Mouse (Mus musculus): ENCODE results near the gene Arhgef7. TPM values are rescaled to one million over a fixed set of nuclear protein-coding genes. Genes with fewer than 3 reads are reported as not detected.

The Arhgef7 gene
- polyA plus RNA-seq, 1 experiment from 2014 or later, result 67.5 TPM

DNA sequence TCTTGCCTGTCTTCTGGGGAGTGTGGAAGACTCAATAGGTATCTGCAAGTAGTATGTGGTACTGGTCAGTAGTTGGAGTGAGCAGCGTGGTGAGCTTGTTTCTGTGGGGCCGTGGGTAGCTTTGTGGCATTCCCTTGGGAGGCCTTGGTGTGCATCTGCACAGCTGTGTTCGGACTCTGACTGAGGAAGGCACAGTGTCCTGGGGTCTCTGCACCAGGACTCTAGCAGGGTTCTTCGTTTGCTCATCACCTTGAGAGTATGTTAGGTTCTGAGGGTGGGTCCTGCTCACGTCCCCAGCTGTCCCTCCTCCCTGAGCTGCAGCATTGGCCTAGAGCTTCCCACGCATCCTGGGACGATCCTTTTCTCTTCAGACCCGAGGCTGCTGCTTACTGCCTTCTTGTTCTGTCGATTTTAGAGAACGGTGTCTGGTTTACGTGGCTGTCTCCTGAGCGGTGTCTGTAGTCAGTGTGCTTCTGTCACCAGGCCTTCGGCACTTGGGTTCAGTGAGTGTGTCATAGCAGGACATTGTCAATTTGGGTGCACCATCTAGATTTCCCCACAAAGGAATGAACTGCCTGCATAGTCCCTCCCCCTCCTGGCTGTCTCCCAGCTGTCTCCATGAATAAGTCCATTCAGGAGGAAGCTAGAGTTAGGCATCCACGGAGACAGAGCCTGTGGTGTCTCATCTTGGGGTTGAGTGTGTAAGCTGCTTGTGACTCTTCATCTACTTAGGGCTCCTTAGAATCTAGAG, 70.4 kb downstream of the Arhgef7 start:
- Histone ChIP-seq H3K4me1 (ENCODE audit: control insufficient read depth in 2 of 2, insufficient read depth in 2 of 2, low read length in 2 of 2) (peaks cover 15 to 33% of the 10 kb centered on the region in 2 experiments), H3K4me3 (ENCODE audit: control insufficient read depth in 1 of 2, insufficient read depth in 1 of 2, low read depth in 1 of 2, low read length in 2 of 2) (no peak overlapping the region), H3K27me3 (ENCODE audit: control insufficient read depth, insufficient read depth, low read length) (no peaks in the 10 kb centered on the region), H3K36me3 (ENCODE audit: control insufficient read depth, insufficient read depth, low read length) (peaks cover 73% of the 10 kb centered on the region), H3K9ac (ENCODE audit: low read length) (no peak overlapping the region), H3K27ac (replicated peaks in 1 of 2; ENCODE audit: control insufficient read depth in 1 of 2, insufficient read depth in 1 of 2, low read depth in 2 of 2, low read length in 2 of 2) (peak overlapping the region; percentile 56 to 72), H3K9me3 (ENCODE audit: control insufficient read depth, low read length) (no peaks in the 10 kb centered on the region), H3K4me2 (ENCODE audit: low read length) (peak overlapping the region; percentile 0; the same call in 1 of the 2 replicates)
- WGBS, result 50% methylated on average over 14 of the region's 14 CpGs
- ATAC-seq (ENCODE audit: insufficient number of reproducible peaks, insufficient read depth, low FRiP score, low read depth), result no peak

DNA sequence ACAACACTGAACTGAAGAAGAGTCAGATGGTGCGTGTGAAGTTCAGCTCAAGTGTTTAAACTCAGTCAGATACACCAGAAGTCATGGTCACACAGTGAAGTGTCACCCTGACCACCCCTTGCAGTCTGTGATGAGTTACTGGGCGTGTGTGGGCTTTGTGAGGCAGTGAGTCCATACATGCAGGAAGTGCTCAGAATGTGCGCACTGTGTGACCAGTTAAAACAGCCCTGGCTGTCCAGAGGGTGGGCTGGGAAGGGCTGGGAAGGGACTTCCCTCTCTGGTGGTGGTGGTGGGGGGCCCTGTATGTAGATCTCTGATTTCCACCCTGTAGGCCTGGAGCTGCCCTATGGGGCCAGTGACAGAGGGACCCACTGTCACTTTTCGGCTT, 71.0 kb downstream of the Arhgef7 start:
- Histone ChIP-seq H3K9me3 (ENCODE audit: control insufficient read depth, low read length) (no peaks in the 10 kb centered on the region), H3K4me1 (ENCODE audit: control insufficient read depth in 2 of 2, insufficient read depth in 2 of 2, low read length in 2 of 2) (peaks cover 15 to 30% of the 10 kb centered on the region in 2 experiments), H3K36me3 (ENCODE audit: control insufficient read depth, insufficient read depth, low read length) (peaks cover 74% of the 10 kb centered on the region), H3K27ac (replicated peaks in 1 of 2; ENCODE audit: control insufficient read depth in 1 of 2, insufficient read depth in 1 of 2, low read depth in 2 of 2, low read length in 2 of 2) (peak overlapping the region; percentile 50 to 72; a peak in 2 of 4 replicates), H3K4me2 (ENCODE audit: low read length) (peak overlapping the region; percentile 0; the same call in 1 of the 2 replicates), H3K4me3 (ENCODE audit: control insufficient read depth in 1 of 2, insufficient read depth in 1 of 2, low read depth in 1 of 2, low read length in 2 of 2) (no peak overlapping the region), H3K9ac (ENCODE audit: low read length) (no peak overlapping the region), H3K27me3 (ENCODE audit: control insufficient read depth, insufficient read depth, low read length) (no peaks in the 10 kb centered on the region)
- WGBS, result 68% methylated on average over 4 of the region's 4 CpGs
- ATAC-seq (ENCODE audit: insufficient number of reproducible peaks, insufficient read depth, low FRiP score, low read depth), result no peak

DNA sequence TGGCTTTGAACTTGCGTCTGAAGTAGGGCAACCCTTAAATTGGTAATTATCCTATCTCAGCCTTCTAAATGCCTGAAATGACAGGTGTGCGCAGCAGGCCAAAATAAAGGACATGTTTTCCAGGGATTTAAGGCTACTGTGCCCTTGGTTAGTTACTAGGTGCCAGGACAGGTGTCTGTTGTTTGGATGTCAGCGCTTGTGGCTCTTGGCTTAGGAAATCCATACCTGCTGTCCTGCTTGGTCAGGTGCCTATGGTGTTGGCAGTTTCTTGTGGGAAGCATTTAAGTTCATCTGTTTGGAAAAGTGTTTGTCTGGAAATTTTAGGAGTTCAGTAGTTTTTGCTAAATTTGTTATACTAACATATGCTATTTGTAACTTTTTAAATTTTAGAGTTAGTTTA, 71.6 kb downstream of the Arhgef7 start:
- Histone ChIP-seq H3K27me3 (ENCODE audit: control insufficient read depth, insufficient read depth, low read length) (no peaks in the 10 kb centered on the region), H3K36me3 (ENCODE audit: control insufficient read depth, insufficient read depth, low read length) (peaks cover 79% of the 10 kb centered on the region), H3K4me2 (ENCODE audit: low read length) (no peak overlapping the region), H3K9ac (ENCODE audit: low read length) (no peak overlapping the region), H3K9me3 (ENCODE audit: control insufficient read depth, low read length) (no peaks in the 10 kb centered on the region), H3K4me3 (ENCODE audit: control insufficient read depth in 1 of 2, insufficient read depth in 1 of 2, low read depth in 1 of 2, low read length in 2 of 2) (no peak overlapping the region), H3K27ac (replicated peaks in 1 of 2; ENCODE audit: control insufficient read depth in 1 of 2, insufficient read depth in 1 of 2, low read depth in 2 of 2, low read length in 2 of 2) (no peak overlapping the region), H3K4me1 (ENCODE audit: control insufficient read depth in 2 of 2, insufficient read depth in 2 of 2, low read length in 2 of 2) (peaks cover 15 to 30% of the 10 kb centered on the region in 2 experiments)
- WGBS, result 94% methylated on average over 3 of the region's 3 CpGs
- ATAC-seq (ENCODE audit: insufficient number of reproducible peaks, insufficient read depth, low FRiP score, low read depth), result no peak

DNA sequence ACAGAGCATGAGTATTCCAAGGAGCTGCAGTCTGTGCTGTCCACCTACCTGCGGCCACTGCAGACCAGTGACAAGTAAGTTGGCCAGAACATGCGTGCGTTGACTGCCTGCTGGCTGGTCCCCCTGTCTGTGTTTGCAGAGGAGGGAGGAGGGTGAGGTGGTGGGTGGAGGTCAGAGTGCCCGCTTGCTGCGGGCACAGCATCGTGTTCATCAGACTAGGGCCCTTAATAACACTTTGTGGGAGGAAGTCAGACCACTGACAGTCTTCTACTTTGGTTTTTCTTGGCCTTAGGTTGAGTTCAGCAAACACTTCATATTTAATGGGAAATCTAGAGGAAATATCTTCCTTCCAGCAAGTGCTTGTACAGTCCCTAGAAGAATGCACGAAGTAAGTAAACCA, 73.0 kb downstream of the Arhgef7 start:
- ATAC-seq (ENCODE audit: insufficient number of reproducible peaks, insufficient read depth, low FRiP score, low read depth), result no peak
- WGBS, result 94% methylated on average over 7 of the region's 7 CpGs
- Histone ChIP-seq H3K4me1 (ENCODE audit: control insufficient read depth in 2 of 2, insufficient read depth in 2 of 2, low read length in 2 of 2) (peaks cover 15 to 27% of the 10 kb centered on the region in 2 experiments), H3K27me3 (ENCODE audit: control insufficient read depth, insufficient read depth, low read length) (no peaks in the 10 kb centered on the region), H3K4me2 (ENCODE audit: low read length) (no peak overlapping the region), H3K4me3 (ENCODE audit: control insufficient read depth in 1 of 2, insufficient read depth in 1 of 2, low read depth in 1 of 2, low read length in 2 of 2) (no peak overlapping the region), H3K9me3 (ENCODE audit: control insufficient read depth, low read length) (no peaks in the 10 kb centered on the region), H3K36me3 (ENCODE audit: control insufficient read depth, insufficient read depth, low read length) (peaks cover 85% of the 10 kb centered on the region), H3K9ac (ENCODE audit: low read length) (no peak overlapping the region), H3K27ac (replicated peaks in 1 of 2; ENCODE audit: control insufficient read depth in 1 of 2, insufficient read depth in 1 of 2, low read depth in 2 of 2, low read length in 2 of 2) (no peak overlapping the region)

DNA sequence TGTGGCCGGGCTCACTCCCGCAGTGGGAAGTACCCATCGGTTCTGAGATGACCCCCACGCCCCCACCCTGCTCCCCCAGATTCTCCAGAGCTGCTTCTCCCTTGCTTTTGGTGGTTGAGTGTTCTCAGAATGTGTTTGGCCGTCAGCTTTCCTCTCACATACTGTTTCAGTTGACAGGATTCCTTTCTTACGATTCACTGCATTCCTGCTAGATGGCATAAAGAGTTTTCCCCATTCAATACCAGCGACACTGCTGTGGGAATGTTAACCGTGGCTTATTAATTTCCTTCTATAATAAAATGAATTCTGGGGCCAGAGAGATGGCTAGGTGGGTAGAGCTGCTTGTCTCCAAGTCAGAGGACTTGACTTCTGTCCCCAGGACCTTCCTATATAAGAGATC, 74.0 kb downstream of the Arhgef7 start:
- peak overlapping the region in 1 of 2 experiments; percentile 64; a peak in 2 of 4 replicates for H3K27ac ChIP-seq (replicated peaks in 1 of 2; ENCODE audit: control insufficient read depth in 1 of 2, insufficient read depth in 1 of 2, low read depth in 2 of 2, low read length in 2 of 2)
- H3K9ac ChIP-seq (ENCODE audit: low read length), result no peak overlapping the region
- H3K36me3 ChIP-seq (ENCODE audit: control insufficient read depth, insufficient read depth, low read length), result peaks cover 86% of the 10 kb centered on the region
- H3K4me1 ChIP-seq (ENCODE audit: control insufficient read depth in 2 of 2, insufficient read depth in 2 of 2, low read length in 2 of 2), result peaks cover 19 to 31% of the 10 kb centered on the region in 2 experiments
- H3K4me3 ChIP-seq (ENCODE audit: control insufficient read depth in 1 of 2, insufficient read depth in 1 of 2, low read depth in 1 of 2, low read length in 2 of 2), result no peak overlapping the region
- no peaks in the 10 kb centered on the region for H3K9me3 ChIP-seq (ENCODE audit: control insufficient read depth, low read length)
- H3K27me3 ChIP-seq (ENCODE audit: control insufficient read depth, insufficient read depth, low read length), result no peaks in the 10 kb centered on the region
- WGBS, result 32% methylated on average over 8 of the region's 8 CpGs
- no peak for ATAC-seq (ENCODE audit: insufficient number of reproducible peaks, insufficient read depth, low FRiP score, low read depth)
- no peak overlapping the region for H3K4me2 ChIP-seq (ENCODE audit: low read length)

DNA sequence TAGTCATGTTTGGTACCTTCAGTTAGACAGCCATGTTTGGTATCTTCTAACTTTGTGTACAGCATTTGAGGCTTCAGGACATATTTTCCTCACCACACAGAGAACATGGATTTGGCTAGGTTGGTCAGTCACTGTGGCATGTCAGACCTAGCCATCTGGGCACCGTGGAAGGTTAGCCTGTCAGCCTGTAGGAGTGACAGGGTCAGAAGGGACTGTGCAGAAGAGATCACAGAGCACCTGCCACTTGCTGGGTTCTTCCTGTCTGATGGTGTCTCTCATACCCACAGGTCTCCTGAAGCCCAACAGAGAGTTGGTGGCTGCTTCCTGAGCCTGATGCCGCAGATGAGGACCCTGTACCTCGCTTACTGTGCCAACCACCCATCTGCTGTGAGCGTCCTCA, 77.4 kb downstream of the Arhgef7 start:
- H3K4me3 ChIP-seq (ENCODE audit: control insufficient read depth in 1 of 2, insufficient read depth in 1 of 2, low read depth in 1 of 2, low read length in 2 of 2), result no peak overlapping the region
- H3K4me2 ChIP-seq (ENCODE audit: low read length), result no peak overlapping the region
- no peak overlapping the region for H3K27ac ChIP-seq (replicated peaks in 1 of 2; ENCODE audit: control insufficient read depth in 1 of 2, insufficient read depth in 1 of 2, low read depth in 2 of 2, low read length in 2 of 2)
- peaks cover 94% of the 10 kb centered on the region for H3K36me3 ChIP-seq (ENCODE audit: control insufficient read depth, insufficient read depth, low read length)
- H3K4me1 ChIP-seq (ENCODE audit: control insufficient read depth in 2 of 2, insufficient read depth in 2 of 2, low read length in 2 of 2), result peaks cover 6 to 13% of the 10 kb centered on the region in 2 experiments
- ATAC-seq (ENCODE audit: insufficient number of reproducible peaks, insufficient read depth, low FRiP score, low read depth), result no peak
- 93% methylated on average over 4 of the region's 4 CpGs for WGBS
- H3K27me3 ChIP-seq (ENCODE audit: control insufficient read depth, insufficient read depth, low read length), result no peaks in the 10 kb centered on the region
- no peaks in the 10 kb centered on the region for H3K9me3 ChIP-seq (ENCODE audit: control insufficient read depth, low read length)
- H3K9ac ChIP-seq (ENCODE audit: low read length), result no peak overlapping the region

DNA sequence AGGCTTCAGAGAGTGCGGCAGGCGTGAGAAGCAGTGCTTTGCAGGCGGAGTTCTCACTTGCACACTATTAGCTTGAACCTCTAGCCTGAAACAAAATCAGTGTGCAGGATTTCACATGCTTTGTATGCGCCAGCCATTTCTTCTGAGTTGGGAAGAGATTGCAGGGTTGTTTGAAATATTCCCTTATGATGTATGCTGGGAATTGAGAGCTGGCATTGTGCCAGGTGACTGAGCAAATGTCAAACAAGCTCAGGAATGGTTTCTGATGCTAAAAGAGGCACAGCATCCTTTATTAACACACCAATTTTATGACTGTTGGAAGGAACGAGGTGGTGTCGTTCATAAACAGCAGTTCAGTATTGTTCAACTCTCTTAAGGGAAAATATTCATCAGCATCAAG, 78.7 kb downstream of the Arhgef7 start:
- 80% methylated on average over 6 of the region's 6 CpGs for WGBS
- Histone ChIP-seq H3K9ac (ENCODE audit: low read length) (no peak overlapping the region), H3K9me3 (ENCODE audit: control insufficient read depth, low read length) (no peaks in the 10 kb centered on the region), H3K27ac (replicated peaks in 1 of 2; ENCODE audit: control insufficient read depth in 1 of 2, insufficient read depth in 1 of 2, low read depth in 2 of 2, low read length in 2 of 2) (no peak overlapping the region), H3K36me3 (ENCODE audit: control insufficient read depth, insufficient read depth, low read length) (peaks cover 98% of the 10 kb centered on the region), H3K4me1 (ENCODE audit: control insufficient read depth in 2 of 2, insufficient read depth in 2 of 2, low read length in 2 of 2) (peaks cover 6 to 11% of the 10 kb centered on the region in 2 experiments), H3K27me3 (ENCODE audit: control insufficient read depth, insufficient read depth, low read length) (no peaks in the 10 kb centered on the region), H3K4me3 (ENCODE audit: control insufficient read depth in 1 of 2, insufficient read depth in 1 of 2, low read depth in 1 of 2, low read length in 2 of 2) (no peak overlapping the region), H3K4me2 (ENCODE audit: low read length) (no peak overlapping the region)
- ATAC-seq (ENCODE audit: insufficient number of reproducible peaks, insufficient read depth, low FRiP score, low read depth), result no peak
